Mouse (Mus musculus) neural tube, embryonic 11.5 days (tissue): ENCODE data around the gene Plxnb3. TPM values are rescaled to one million over a fixed set of nuclear protein-coding genes. Genes with fewer than 3 reads are reported as not detected.

Source experiments
- ATAC-seq: fragments of 200-750 bp; cut with Nextera tagmentation; 2 replicates; pipeline ENCODE4 v1.8.0; 2017; ENCODE audit warnings: moderate number of reproducible peaks, mild to moderate bottlenecking, moderate TSS enrichment, moderate library complexity; ENCODE audit not compliant: insufficient read depth, low FRiP score, low TSS enrichment
- DNase-seq: peaks from one replicate; pipeline ENCODE4 v3.0.0-alpha.2; 2015; ENCODE audit warnings: low spot score
- H3K27ac ChIP-seq: fragments of 300-500 bp; sonication (generic); 2 replicates; pipeline ENCODE4 v1.5.1; 2014; ENCODE audit warnings: low read depth, mild to moderate bottlenecking, low read length
- H3K27me3 ChIP-seq: fragments of 300-500 bp; sonication (generic); 2 replicates; pipeline ENCODE4 v1.6.1; 2014; ENCODE audit warnings: mild to moderate bottlenecking, low read length, mixed read lengths; ENCODE audit not compliant: control insufficient read depth, insufficient read depth
- H3K36me3 ChIP-seq: fragments of 300-500 bp; sonication (generic); 2 replicates; pipeline ENCODE4 v1.6.1; 2014; ENCODE audit warnings: mild to moderate bottlenecking, low read length, moderate library complexity, mixed read lengths; ENCODE audit not compliant: control insufficient read depth, insufficient read depth
- H3K4me1 ChIP-seq: fragments of 300-500 bp; sonication (generic); 2 replicates; pipeline ENCODE4 v1.6.1; 2014; ENCODE audit warnings: low read length, mixed read lengths; ENCODE audit not compliant: control insufficient read depth, insufficient read depth
- H3K4me2 ChIP-seq: fragments of 300-500 bp; sonication (generic); 2 replicates; pipeline ENCODE4 v1.6.1; 2014; ENCODE audit warnings: low read depth, mild to moderate bottlenecking, moderate library complexity
- H3K4me3 ChIP-seq: fragments of 300-500 bp; sonication (generic); 2 replicates; pipeline ENCODE4 v1.5.1; 2014; ENCODE audit warnings: low read depth, low read length
- H3K9ac ChIP-seq: fragments of 300-500 bp; sonication (generic); 2 replicates; pipeline ENCODE4 v1.6.1; 2014; ENCODE audit warnings: mild to moderate bottlenecking, low read length
- H3K9me3 ChIP-seq: fragments of 300-500 bp; sonication (generic); 2 replicates; pipeline ENCODE4 v1.6.1; 2016; ENCODE audit warnings: low read length; ENCODE audit not compliant: control insufficient read depth
- WGBS: fragments of 180-500 bp; shearing (Covaris S2); extraction: QIAGEN DNeasy Blood & Tissue Kit; methylation state at CpG from one replicate; pipeline ENCODE4 v1.1.7; 2014; 5-methylcytosine and 5-hydroxymethylcytosine counted together
- polyA plus RNA-seq: library from polyadenylated mRNA; unstranded; fragments of >200 nt; fragmentation: Nextera tagmentation; extraction: Ambion mirVana; gene quantifications from 2 replicates; pipeline ENCODE4 v1.2.1, GENCODE M21; 2014

Plxnb3 gene
- polyA plus RNA-seq, 1 experiment from 2014 or later, result not detected

- Histone ChIP-seq H3K4me3 (no peak overlapping the region), H3K9ac (no peak overlapping the region), H3K36me3 (no peaks in the 10 kb centered on the region), H3K9me3 (no peaks in the 10 kb centered on the region), H3K27ac (no peak overlapping the region), H3K4me2 (no peak overlapping the region), H3K4me1 (0 out of 2 replicates have a peak, but pooled peaks cover under 1% of the 10 kb centered on the region), H3K27me3 (no peaks in the 10 kb centered on the region)
- ATAC-seq (no peak), DNase-seq (no peak)
- WGBS, result 71% methylated on average over 1 of the region's 1 CpGs
These were observed 36.6 kb downstream of the Plxnb3 start for GRCm38 (mm10) chrX:73793505-73793904.

DNA sequence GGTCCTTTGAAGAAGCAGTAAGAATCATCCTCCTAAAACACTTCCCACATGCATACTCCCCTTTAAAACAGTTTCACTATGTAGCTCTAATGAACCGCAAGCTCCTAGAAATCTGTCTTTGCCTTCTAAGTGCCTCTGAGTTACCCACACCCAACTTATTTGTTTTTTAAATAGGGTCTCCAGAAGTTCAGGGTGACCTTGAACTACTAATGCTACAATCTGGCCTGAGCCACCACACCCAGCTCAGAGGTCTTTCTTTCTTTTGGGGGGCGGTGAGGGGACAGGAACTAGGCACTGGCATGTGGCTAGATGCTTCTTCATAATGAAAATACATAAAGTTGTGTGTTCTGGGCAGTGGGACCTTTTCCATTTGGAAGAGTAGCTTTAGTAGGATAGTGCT is 40.6 kb downstream of the Plxnb3 start:
- Histone ChIP-seq H3K9me3 (no peaks in the 10 kb centered on the region), H3K4me3 (no peak overlapping the region), H3K27me3 (no peaks in the 10 kb centered on the region), H3K4me1 (no peaks in the 10 kb centered on the region), H3K4me2 (no peak overlapping the region), H3K36me3 (no peaks in the 10 kb centered on the region), H3K9ac (no peak overlapping the region), H3K27ac (no peak overlapping the region)
- no peak for DNase-seq
- no peak for ATAC-seq
- 96% methylated on average over 2 of the region's 2 CpGs for WGBS

- Histone ChIP-seq H3K27ac (no peak overlapping the region), H3K4me3 (no peak overlapping the region), H3K4me1 (no peaks in the 10 kb centered on the region), H3K4me2 (no peak overlapping the region), H3K9ac (no peak overlapping the region), H3K36me3 (no peaks in the 10 kb centered on the region), H3K27me3 (no peaks in the 10 kb centered on the region), H3K9me3 (no peaks in the 10 kb centered on the region)
- DNase-seq (peak; percentile 82), ATAC-seq (peak; percentile 85)
- 49% methylated on average over 9 of the region's 9 CpGs for WGBS
These were observed 41.6 kb downstream of the Plxnb3 start for GRCm38 (mm10) chrX:73798502-73798901.

- Histone ChIP-seq H3K36me3 (no peaks in the 10 kb centered on the region), H3K4me1 (no peaks in the 10 kb centered on the region), H3K9ac (no peak overlapping the region), H3K4me2 (no peak overlapping the region), H3K9me3 (no peaks in the 10 kb centered on the region), H3K4me3 (no peak overlapping the region), H3K27me3 (no peaks in the 10 kb centered on the region), H3K27ac (no peak overlapping the region)
- DNase-seq (no peak), ATAC-seq (no peak)
- WGBS, result 44% methylated on average over 1 of the region's 1 CpGs
These were observed 48.9 kb downstream of the Plxnb3 start for GRCm38 (mm10) chrX:73805814-73806213.

GRCm38 (mm10) chrX:73815072-73815471 is 58.2 kb downstream of the Plxnb3 start:
- Histone ChIP-seq H3K27ac (no peak overlapping the region), H3K36me3 (no peaks in the 10 kb centered on the region), H3K4me1 (no peaks in the 10 kb centered on the region), H3K27me3 (no peaks in the 10 kb centered on the region), H3K9ac (peak overlapping the region; percentile 68), H3K4me3 (peak overlapping the region; percentile 21), H3K4me2 (peak overlapping the region; percentile 30), H3K9me3 (no peaks in the 10 kb centered on the region)
- 0 out of 2 replicates have a peak, but pooled peaks have one; percentile 50 for ATAC-seq
- peak; percentile 67 for DNase-seq
- WGBS, result 23% methylated on average over 14 of the region's 14 CpGs

GRCm38 (mm10) chrX:73816596-73817314 is 59.9 kb downstream of the Plxnb3 start:
- DNase-seq, result no peak
- 70% methylated on average over 3 of the region's 3 CpGs for WGBS
- Histone ChIP-seq H3K36me3 (no peaks in the 10 kb centered on the region), H3K9me3 (no peaks in the 10 kb centered on the region), H3K4me2 (no peak overlapping the region), H3K27me3 (no peaks in the 10 kb centered on the region), H3K9ac (no peak overlapping the region), H3K4me3 (no peak overlapping the region), H3K27ac (no peak overlapping the region), H3K4me1 (no peaks in the 10 kb centered on the region)
- ATAC-seq, result no peak

Other genes starting within 250 kb of the Plxnb3 start
- 4.2 and 6.3 TPM in 2 replicates for gene Dusp9, start 117.7 kb upstream of the Plxnb3 start, polyA plus RNA-seq
- 11.1 and 13.3 TPM in 2 replicates for gene Pnck, start 97.0 kb upstream of the Plxnb3 start, polyA plus RNA-seq
- 6.8 and 6.9 TPM in 2 replicates for gene Slc6a8, start 83.9 kb upstream of the Plxnb3 start, polyA plus RNA-seq
- 140 and 141 TPM in 2 replicates for gene Bcap31, start 40.9 kb upstream of the Plxnb3 start, polyA plus RNA-seq
- gene Abcd1, start 40.5 kb upstream of the Plxnb3 start, polyA plus RNA-seq, result 8.6 and 9.4 TPM in 2 replicates
- 6.2 and 7.2 TPM in 2 replicates for gene Srpk3, start 17.3 kb downstream of the Plxnb3 start, polyA plus RNA-seq
- gene Idh3g, start 29.8 kb downstream of the Plxnb3 start, polyA plus RNA-seq, result 197 and 198 TPM in 2 replicates
- 134 and 136 TPM in 2 replicates for gene Ssr4, start 29.9 kb downstream of the Plxnb3 start, polyA plus RNA-seq
- gene Pdzd4, start 67.9 kb downstream of the Plxnb3 start, polyA plus RNA-seq, result 1.1 and 1.7 TPM in 2 replicates
- gene Avpr2, start 135.0 kb downstream of the Plxnb3 start, polyA plus RNA-seq, result 0.14 TPM in 1 of 2 replicates, not detected in the other
- 42.1 and 55.1 TPM in 2 replicates for gene L1cam, start 139.0 kb downstream of the Plxnb3 start, polyA plus RNA-seq
- gene Arhgap4, start 164.8 kb downstream of the Plxnb3 start, polyA plus RNA-seq, result 2.1 and 2.5 TPM in 2 replicates
- gene Naa10, start 164.9 kb downstream of the Plxnb3 start, polyA plus RNA-seq, result 133 and 144 TPM in 2 replicates
- 16.3 and 19.0 TPM in 2 replicates for gene Renbp, start 173.8 kb downstream of the Plxnb3 start, polyA plus RNA-seq
- 80.0 and 89.3 TPM in 2 replicates for gene Hcfc1, start 209.3 kb downstream of the Plxnb3 start, polyA plus RNA-seq